Mouse (Mus musculus): ENCODE results near the gene Adamts14.
A peak's percentile ranks its signal among the peaks of the same experiment; 100 is the strongest.

The Adamts14 gene

GRCm38 (mm10) chr10:61232858-61233567 is 40.2 kb downstream of the Adamts14 start:
- DNase-seq (ENCODE audit: low spot score in 2 of 2) = peak; percentile 72 to 84

- DNase-seq (ENCODE audit: low spot score in 2 of 2) = no peak
Measured at GRCm38 (mm10) chr10:61231756-61232155, 41.5 kb downstream of the Adamts14 start.

GRCm38 (mm10) chr10:61226784-61227396 is 46.3 kb downstream of the Adamts14 start:
- DNase-seq (ENCODE audit: low spot score in 2 of 2) = no peak

- no peak for DNase-seq (ENCODE audit: low spot score in 2 of 2)
Measured at GRCm38 (mm10) chr10:61225694-61226093, 47.5 kb downstream of the Adamts14 start.

GRCm38 (mm10) chr10:61219318-61219717 is 53.9 kb downstream of the Adamts14 start:
- no peak for DNase-seq (ENCODE audit: low spot score in 2 of 2)

GRCm38 (mm10) chr10:61216163-61216562 is 57.1 kb downstream of the Adamts14 start:
- no peak for DNase-seq (ENCODE audit: low spot score in 2 of 2)

GRCm38 (mm10) chr10:61215658-61216057 is 57.6 kb downstream of the Adamts14 start:
- DNase-seq (ENCODE audit: low spot score in 2 of 2) = peak in 1 of 2 experiments; percentile 45

GRCm38 (mm10) chr10:61212817-61213216 is 60.4 kb downstream of the Adamts14 start:
- DNase-seq (ENCODE audit: low spot score in 2 of 2) = no peak

- DNase-seq (ENCODE audit: low spot score in 2 of 2) = peak; percentile 25 to 63
Measured at GRCm38 (mm10) chr10:61211743-61212142, 61.5 kb downstream of the Adamts14 start.

- no peak for DNase-seq (ENCODE audit: low spot score in 2 of 2)
Measured at GRCm38 (mm10) chr10:61211105-61211504, 62.1 kb downstream of the Adamts14 start.

- no peak for DNase-seq (ENCODE audit: low spot score in 2 of 2)
Measured at GRCm38 (mm10) chr10:61208114-61208684, 65.0 kb downstream of the Adamts14 start.

GRCm38 (mm10) chr10:61203930-61204329 is 69.3 kb downstream of the Adamts14 start:
- DNase-seq (ENCODE audit: low spot score in 2 of 2) = no peak

GRCm38 (mm10) chr10:61201596-61202318 is 71.5 kb downstream of the Adamts14 start:
- DNase-seq (ENCODE audit: low spot score in 2 of 2) = no peak

GRCm38 (mm10) chr10:61200998-61201397 is 72.2 kb downstream of the Adamts14 start:
- DNase-seq (ENCODE audit: low spot score in 2 of 2) = no peak

- no peak for DNase-seq (ENCODE audit: low spot score in 2 of 2)
Measured at GRCm38 (mm10) chr10:61200232-61200820, 72.9 kb downstream of the Adamts14 start.

GRCm38 (mm10) chr10:61199566-61200213 is 73.5 kb downstream of the Adamts14 start:
- DNase-seq (ENCODE audit: low spot score in 2 of 2) = peak; percentile 22 to 72

- DNase-seq (ENCODE audit: low spot score in 2 of 2) = no peak
Measured at GRCm38 (mm10) chr10:61195718-61196291, 77.4 kb downstream of the Adamts14 start.

GRCm38 (mm10) chr10:61195216-61195615 is 78.0 kb downstream of the Adamts14 start:
- no peak for DNase-seq (ENCODE audit: low spot score in 2 of 2)

- DNase-seq (ENCODE audit: low spot score in 2 of 2) = no peak
Measured at GRCm38 (mm10) chr10:61194611-61195010, 78.6 kb downstream of the Adamts14 start.

- no peak for DNase-seq (ENCODE audit: low spot score in 2 of 2)
Measured at GRCm38 (mm10) chr10:61188010-61188409, 85.2 kb downstream of the Adamts14 start.

GRCm38 (mm10) chr10:61187001-61187400 is 86.2 kb downstream of the Adamts14 start:
- DNase-seq (ENCODE audit: low spot score in 2 of 2) = no peak

All from thymus, postnatal 10 days (tissue).